In genomic region chr4:153920517-153921233, GRCm38 (mm10) we compare ENCODE assay signal across 20 mouse cellular contexts. TPM values are rescaled to one million over a fixed set of nuclear protein-coding genes. Genes with fewer than 3 reads are reported as not detected.
DNase-seq lines count a peak whose midpoint lies in the region; ATAC-seq and TF ChIP-seq lines count a peak whose summit lies in the region.
"Had no signal": no experiment of that assay in that cellular context is flagged by ENCODE, and none has a peak within 500 bp of the region (broad histone marks: within the 10 kb centered on the region; RNA-seq: fewer than 3 reads in every experiment).

No protein-coding gene starts in this region.

- WGBS in hindbrain, embryonic 14.5 days, result 44% methylated on average over 9 of the region's 9 CpGs
- 52% methylated on average over 9 of the region's 9 CpGs for WGBS in hindbrain, postnatal 0 days
- 74% methylated on average over 9 of the region's 9 CpGs for WGBS in midbrain, embryonic 10.5 days
- WGBS in midbrain, embryonic 16.5 days, result 37% methylated on average over 9 of the region's 9 CpGs

- no peaks in the 10 kb centered on the region for H3K27me3 ChIP-seq in hindbrain, embryonic 14.5 days (ENCODE audit: control insufficient read depth, insufficient read depth, low read length)
- H3K27me3 ChIP-seq in hindbrain, postnatal 0 days (ENCODE audit: insufficient read depth, low read length), result no peaks in the 10 kb centered on the region
- H3K27me3 ChIP-seq in midbrain, embryonic 10.5 days (ENCODE audit: low read depth, poor library complexity, severe bottlenecking), result no peaks in the 10 kb centered on the region; the same call in 1 of the 2 replicates
- H3K27me3 ChIP-seq in midbrain, embryonic 16.5 days (ENCODE audit: control insufficient read depth, insufficient read depth, low read depth, low read length), result peaks cover 5% of the 10 kb centered on the region; the same call in 1 of the 2 replicates
- H3K27me3 ChIP-seq: hindbrain, embryonic 15.5 days; stomach, embryonic 15.5 days had no signal

- no peak overlapping the region for H3K4me2 ChIP-seq in hindbrain, embryonic 14.5 days (replicated peaks)
- H3K4me2 ChIP-seq in hindbrain, postnatal 0 days (ENCODE audit: low read depth, low read length), result no peak overlapping the region
- H3K4me2 ChIP-seq in midbrain, embryonic 16.5 days (ENCODE audit: low read length), result 0 out of 2 replicates have a peak overlapping the region, but pooled peaks have one; percentile 19
- H3K4me2 ChIP-seq: embryonic facial prominence, embryonic 15.5 days; hindbrain, embryonic 15.5 days; limb, embryonic 12.5 days; liver, embryonic 12.5 days; stomach, embryonic 15.5 days had no signal

- no peak for ATAC-seq in hindbrain, embryonic 14.5 days (ENCODE audit: low FRiP score)
- ATAC-seq in hindbrain, postnatal 0 days, result no peak
- ATAC-seq in midbrain, embryonic 16.5 days, result peak; percentile 28; the same call in 1 of the 2 replicates
- ATAC-seq: liver, embryonic 12.5 days had no signal

- DNase-seq in hindbrain, embryonic 14.5 days (ENCODE audit: low spot score), result no peak
- no peak for DNase-seq in hindbrain, postnatal 0 days (ENCODE audit: low spot score)
- DNase-seq in midbrain, embryonic 10.5 days (ENCODE audit: low spot score), result peak; percentile 28
- no peak for DNase-seq in kidney, postnatal 14 days
- no peak for DNase-seq in adrenal gland, postnatal 10 days
- DNase-seq in adrenal gland, adult 2 months, result no peak
- DNase-seq: adrenal gland, adult 8-10 months; cerebellum, adult 9-11 months; gastrocnemius, postnatal 36 days; kidney, adult 11 months; lung, adult 2 months; lung, postnatal 36 days; right cerebral cortex, postnatal 14 days; spleen, adult 18-20 months had no signal

- H3K9ac ChIP-seq in hindbrain, embryonic 14.5 days, result no peak overlapping the region
- H3K9ac ChIP-seq in hindbrain, postnatal 0 days (replicated peaks; ENCODE audit: low read length), result no peak overlapping the region
- no peak overlapping the region for H3K9ac ChIP-seq in midbrain, embryonic 16.5 days (ENCODE audit: low read depth, low read length)
- H3K9ac ChIP-seq: embryonic facial prominence, embryonic 15.5 days; hindbrain, embryonic 15.5 days; limb, embryonic 12.5 days; liver, embryonic 12.5 days; stomach, embryonic 15.5 days had no signal

- no peak overlapping the region for H3K4me3 ChIP-seq in hindbrain, embryonic 14.5 days (replicated peaks; ENCODE audit: low read length)
- H3K4me3 ChIP-seq in hindbrain, postnatal 0 days (ENCODE audit: low read length), result no peak overlapping the region
- H3K4me3 ChIP-seq in midbrain, embryonic 10.5 days, result no peak overlapping the region
- H3K4me3 ChIP-seq in midbrain, embryonic 16.5 days (ENCODE audit: low read depth, low read length), result no peak overlapping the region
- H3K4me3 ChIP-seq: embryonic facial prominence, embryonic 15.5 days; hindbrain, embryonic 15.5 days; limb, embryonic 12.5 days; liver, embryonic 12.5 days; stomach, embryonic 15.5 days had no signal

- peak overlapping the region; percentile 68 for H3K27ac ChIP-seq in hindbrain, embryonic 14.5 days
- H3K27ac ChIP-seq in hindbrain, postnatal 0 days, result no peak overlapping the region
- H3K27ac ChIP-seq in midbrain, embryonic 10.5 days (replicated peaks), result peak overlapping the region; percentile 43; the same call in 1 of the 2 replicates
- peak overlapping the region; percentile 35 for H3K27ac ChIP-seq in midbrain, embryonic 16.5 days (ENCODE audit: low read length)
- H3K27ac ChIP-seq: embryonic facial prominence, embryonic 15.5 days; hindbrain, embryonic 15.5 days; limb, embryonic 12.5 days; liver, embryonic 12.5 days; stomach, embryonic 15.5 days had no signal

- no peaks in the 10 kb centered on the region for H3K36me3 ChIP-seq in hindbrain, embryonic 14.5 days (replicated peaks; ENCODE audit: control insufficient read depth, insufficient read depth)
- no peaks in the 10 kb centered on the region for H3K36me3 ChIP-seq in hindbrain, postnatal 0 days (ENCODE audit: insufficient read depth, low read length)
- no peaks in the 10 kb centered on the region for H3K36me3 ChIP-seq in midbrain, embryonic 10.5 days
- no peaks in the 10 kb centered on the region for H3K36me3 ChIP-seq in midbrain, embryonic 16.5 days (ENCODE audit: control insufficient read depth, insufficient read depth, low read length)
- H3K36me3 ChIP-seq: embryonic facial prominence, embryonic 15.5 days; hindbrain, embryonic 15.5 days; limb, embryonic 12.5 days; liver, embryonic 12.5 days; stomach, embryonic 15.5 days had no signal

- no peaks in the 10 kb centered on the region for H3K9me3 ChIP-seq in hindbrain, embryonic 14.5 days (ENCODE audit: control insufficient read depth, low read length)
- no peaks in the 10 kb centered on the region for H3K9me3 ChIP-seq in hindbrain, postnatal 0 days (ENCODE audit: low read length)
- H3K9me3 ChIP-seq in midbrain, embryonic 10.5 days (replicated peaks), result no peaks in the 10 kb centered on the region
- H3K9me3 ChIP-seq in midbrain, embryonic 16.5 days (replicated peaks; ENCODE audit: control insufficient read depth, low read length, poor library complexity, severe bottlenecking), result no peaks in the 10 kb centered on the region
- H3K9me3 ChIP-seq: embryonic facial prominence, embryonic 15.5 days; hindbrain, embryonic 15.5 days; limb, embryonic 12.5 days; liver, embryonic 12.5 days; stomach, embryonic 15.5 days had no signal

- TF ChIP-seq CTCF in hindbrain, postnatal 0 days (IDR thresholded peaks at IDR 0.05; ENCODE audit: low read depth), result no peak

- no peaks in the 10 kb centered on the region for H3K4me1 ChIP-seq in hindbrain, embryonic 14.5 days (replicated peaks; ENCODE audit: control insufficient read depth, insufficient read depth, low read length)
- H3K4me1 ChIP-seq in hindbrain, postnatal 0 days (ENCODE audit: insufficient read depth, low read length), result no peaks in the 10 kb centered on the region
- peaks cover 14% of the 10 kb centered on the region for H3K4me1 ChIP-seq in midbrain, embryonic 10.5 days
- peaks cover 14% of the 10 kb centered on the region for H3K4me1 ChIP-seq in midbrain, embryonic 16.5 days (ENCODE audit: control insufficient read depth, insufficient read depth, low read length)
- H3K4me1 ChIP-seq: embryonic facial prominence, embryonic 15.5 days; limb, embryonic 12.5 days; liver, embryonic 12.5 days; stomach, embryonic 15.5 days had no signal

RNA-seq across cellular contexts. Expression of gene A430005L14Rik, which starts 36.4 kb away (rescaled TPM):
- 57.3 and 60.5 TPM in 2 replicates for polyA plus RNA-seq in hindbrain, embryonic 14.5 days (2014; fragmentation: Nextera tagmentation; extraction: Ambion mirVana)
- 18.9 and 47.4 TPM in 2 replicates for total RNA-seq in hindbrain, postnatal 0 days (2014; rRNA removed)
- polyA plus RNA-seq in hindbrain, postnatal 0 days (2015; fragmentation: Nextera tagmentation; extraction: Ambion mirVana), result 45.3 and 48.2 TPM in 2 replicates
- 138 and 162 TPM in 2 replicates for polyA plus RNA-seq in midbrain, embryonic 10.5 days (2016; fragmentation: Nextera tagmentation; extraction: Ambion mirVana)
- 55.5 and 56.8 TPM in 2 replicates for polyA plus RNA-seq in midbrain, embryonic 16.5 days (2015; fragmentation: Nextera tagmentation; extraction: Ambion mirVana)
- 10 to 100 TPM; 20.4 to 22.3 TPM for total RNA-seq in adrenal gland, postnatal 10 days (2021)
- total RNA-seq in adrenal gland, adult 2 months (2021), result 10 to 100 TPM; 18.0 to 19.9 TPM
- 45.5 and 47.9 TPM in 2 replicates for polyA plus RNA-seq in adrenal gland, adult 2 months (2012; rRNA removed)

RNA-seq across cellular contexts. Expression of gene Dffb, which starts 54.3 kb away (rescaled TPM):
- 8.0 and 10.0 TPM in 2 replicates for polyA plus RNA-seq in hindbrain, embryonic 14.5 days (2014; fragmentation: Nextera tagmentation; extraction: Ambion mirVana)
- 15.1 and 25.7 TPM in 2 replicates for total RNA-seq in hindbrain, postnatal 0 days (2014; rRNA removed)
- 10.6 and 13.1 TPM in 2 replicates for polyA plus RNA-seq in hindbrain, postnatal 0 days (2015; fragmentation: Nextera tagmentation; extraction: Ambion mirVana)
- polyA plus RNA-seq in midbrain, embryonic 10.5 days (2016; fragmentation: Nextera tagmentation; extraction: Ambion mirVana), result 13.1 and 14.3 TPM in 2 replicates
- 10.3 and 11.5 TPM in 2 replicates for polyA plus RNA-seq in midbrain, embryonic 16.5 days (2015; fragmentation: Nextera tagmentation; extraction: Ambion mirVana)
- 1 to 10 TPM; 5.2 to 8.0 TPM for total RNA-seq in adrenal gland, postnatal 10 days (2021)
- total RNA-seq in adrenal gland, adult 2 months (2021), result 1 to 10 TPM; 2.9 to 3.7 TPM
- polyA plus RNA-seq in adrenal gland, adult 2 months (2012; rRNA removed), result 12.7 and 13.5 TPM in 2 replicates

RNA-seq across cellular contexts. Expression of gene Cep104, which starts 54.3 kb away (rescaled TPM):
- 15.3 and 16.4 TPM in 2 replicates for polyA plus RNA-seq in hindbrain, embryonic 14.5 days (2014; fragmentation: Nextera tagmentation; extraction: Ambion mirVana)
- total RNA-seq in hindbrain, postnatal 0 days (2014; rRNA removed), result 11.2 and 11.7 TPM in 2 replicates
- polyA plus RNA-seq in hindbrain, postnatal 0 days (2015; fragmentation: Nextera tagmentation; extraction: Ambion mirVana), result 11.6 and 13.9 TPM in 2 replicates
- polyA plus RNA-seq in midbrain, embryonic 10.5 days (2016; fragmentation: Nextera tagmentation; extraction: Ambion mirVana), result 21.5 and 22.8 TPM in 2 replicates
- 16.9 and 17.6 TPM in 2 replicates for polyA plus RNA-seq in midbrain, embryonic 16.5 days (2015; fragmentation: Nextera tagmentation; extraction: Ambion mirVana)
- 10 to 100 TPM; 18.0 to 19.0 TPM for total RNA-seq in adrenal gland, postnatal 10 days (2021)
- total RNA-seq in adrenal gland, adult 2 months (2021), result 10 to 100 TPM; 25.6 to 25.7 TPM
- polyA plus RNA-seq in adrenal gland, adult 2 months (2012; rRNA removed), result 18.4 and 22.4 TPM in 2 replicates
